Comparison of ENCODE assay signal across 11 mouse cellular contexts in genomic region chr1:133235909-133236308, GRCm38 (mm10).
A peak's percentile ranks its signal among the peaks of the same experiment; 100 is the strongest.
DNase-seq lines count a peak whose midpoint lies in the region; ATAC-seq and TF ChIP-seq lines count a peak whose summit lies in the region.
"Had no signal": no experiment of that assay in that cellular context is flagged by ENCODE, and none has a peak within 500 bp of the region (broad histone marks: within the 10 kb centered on the region; RNA-seq: fewer than 3 reads in every experiment).

No protein-coding gene starts in this region.

- H3K36me3 ChIP-seq in heart, embryonic 10.5 days, result no peaks in the 10 kb centered on the region
- no peaks in the 10 kb centered on the region for H3K36me3 ChIP-seq in kidney, embryonic 14.5 days (ENCODE audit: control insufficient read depth, insufficient read depth, low read length)
- no peaks in the 10 kb centered on the region for H3K36me3 ChIP-seq in midbrain, embryonic 15.5 days (replicated peaks)
- no peaks in the 10 kb centered on the region for H3K36me3 ChIP-seq in midbrain, postnatal 0 days (ENCODE audit: insufficient read depth, low read length)

- peaks cover 65% of the 10 kb centered on the region for H3K4me1 ChIP-seq in heart, embryonic 10.5 days
- H3K4me1 ChIP-seq in kidney, embryonic 14.5 days (ENCODE audit: control insufficient read depth, insufficient read depth, low read length), result peaks cover 33% of the 10 kb centered on the region
- peaks cover 14% of the 10 kb centered on the region for H3K4me1 ChIP-seq in midbrain, embryonic 15.5 days
- peaks cover 4% of the 10 kb centered on the region; the same call in 1 of the 2 replicates for H3K4me1 ChIP-seq in midbrain, postnatal 0 days (ENCODE audit: insufficient read depth, low read length)

- no peak overlapping the region for H3K4me3 ChIP-seq in heart, embryonic 10.5 days
- H3K4me3 ChIP-seq in kidney, embryonic 14.5 days (ENCODE audit: low read length), result no peak overlapping the region
- H3K4me3 ChIP-seq in midbrain, embryonic 15.5 days, result no peak overlapping the region
- no peak overlapping the region for H3K4me3 ChIP-seq in midbrain, postnatal 0 days (ENCODE audit: low read depth, low read length)

- no peak for TF ChIP-seq CTCF in midbrain, postnatal 0 days (IDR thresholded peaks at IDR 0.05)

- H3K4me2 ChIP-seq in kidney, embryonic 14.5 days (replicated peaks; ENCODE audit: low read depth, low read length), result no peak overlapping the region
- H3K4me2 ChIP-seq in midbrain, embryonic 15.5 days, result no peak overlapping the region
- H3K4me2 ChIP-seq in midbrain, postnatal 0 days (ENCODE audit: low read depth, low read length, poor library complexity, severe bottlenecking), result no peak overlapping the region

- no peak for DNase-seq in heart, embryonic 10.5 days (ENCODE audit: low spot score)
- no peak for DNase-seq in heart, adult 8-10 months (ENCODE audit: low spot score)
- DNase-seq in kidney, adult 11 months, result peak; percentile 86
- no peak for DNase-seq in midbrain, postnatal 0 days (ENCODE audit: low spot score)
- DNase-seq in spleen, adult 18-20 months, result no peak
- no peak for DNase-seq in cerebellum, adult 11-12 months
- DNase-seq: left cerebral cortex, postnatal 4 days; right cerebral cortex, postnatal 14 days had no signal

- no peaks in the 10 kb centered on the region for H3K9me3 ChIP-seq in heart, embryonic 10.5 days
- no peaks in the 10 kb centered on the region for H3K9me3 ChIP-seq in kidney, embryonic 14.5 days (ENCODE audit: control insufficient read depth, low read length)
- H3K9me3 ChIP-seq in midbrain, embryonic 15.5 days, result no peaks in the 10 kb centered on the region
- no peaks in the 10 kb centered on the region for H3K9me3 ChIP-seq in midbrain, postnatal 0 days (ENCODE audit: low read length)

- H3K27ac ChIP-seq in heart, embryonic 10.5 days, result peak overlapping the region; percentile 92
- no peak overlapping the region for H3K27ac ChIP-seq in kidney, embryonic 14.5 days (ENCODE audit: low read depth, low read length)
- no peak overlapping the region for H3K27ac ChIP-seq in midbrain, embryonic 15.5 days
- no peak overlapping the region for H3K27ac ChIP-seq in midbrain, postnatal 0 days (ENCODE audit: low read depth, low read length)
- H3K27ac ChIP-seq: liver, embryonic 14.5 days had no signal

- no peak overlapping the region for H3K9ac ChIP-seq in kidney, embryonic 14.5 days (ENCODE audit: low read depth, low read length)
- H3K9ac ChIP-seq in midbrain, embryonic 15.5 days, result no peak overlapping the region
- no peak overlapping the region for H3K9ac ChIP-seq in midbrain, postnatal 0 days (replicated peaks; ENCODE audit: low read length, poor library complexity, severe bottlenecking)
- H3K9ac ChIP-seq: liver, embryonic 14.5 days had no signal

- WGBS in heart, embryonic 10.5 days, result 61% methylated on average over 5 of the region's 5 CpGs
- WGBS in kidney, embryonic 14.5 days, result 59% methylated on average over 5 of the region's 5 CpGs
- WGBS in midbrain, embryonic 15.5 days, result 32% methylated on average over 5 of the region's 5 CpGs
- WGBS in midbrain, postnatal 0 days, result 34% methylated on average over 5 of the region's 5 CpGs

- no peak for ATAC-seq in kidney, embryonic 14.5 days (ENCODE audit: low FRiP score, low TSS enrichment)
- 0 out of 2 replicates have a peak, but pooled peaks have one; percentile 27 for ATAC-seq in midbrain, embryonic 15.5 days (replicated peaks)
- ATAC-seq in midbrain, postnatal 0 days (ENCODE audit: low FRiP score), result no peak

- no peaks in the 10 kb centered on the region for H3K27me3 ChIP-seq in heart, embryonic 10.5 days (ENCODE audit: insufficient read depth, poor library complexity, severe bottlenecking)
- H3K27me3 ChIP-seq in kidney, embryonic 14.5 days (ENCODE audit: control insufficient read depth, insufficient read depth, low read length), result no peaks in the 10 kb centered on the region
- H3K27me3 ChIP-seq in midbrain, embryonic 15.5 days (replicated peaks), result no peaks in the 10 kb centered on the region
- H3K27me3 ChIP-seq in midbrain, postnatal 0 days (ENCODE audit: insufficient read depth, low read length), result no peaks in the 10 kb centered on the region
